Mouse (Mus musculus) ovary, postnatal 36 days (tissue): ENCODE results near the gene Gm4894.
A peak's percentile ranks its signal among the peaks of the same experiment; 100 is the strongest.

Experiments
- DNase-seq: peaks from one replicate; pipeline ENCODE4 v3.0.0; 2022; ENCODE audit warnings: low spot score, mixed read lengths

The Gm4894 gene

GRCm38 (mm10) chr9:49250231-49250630 lies at the start of gene Gm4894:
Gene Gm4894, plus strand, starts transcription at chr9:49250531.
- no peak for DNase-seq

GRCm38 (mm10) chr9:49206331-49206730 lies 44.0 kb upstream of the Gm4894 start:
- DNase-seq: no peak

- DNase-seq: no peak
These were observed 38.8 kb upstream of the Gm4894 start for GRCm38 (mm10) chr9:49211493-49211892.

GRCm38 (mm10) chr9:49214734-49215133 lies 35.6 kb upstream of the Gm4894 start:
- peak; percentile 7 for DNase-seq

GRCm38 (mm10) chr9:49217626-49218607 lies 32.4 kb upstream of the Gm4894 start:
- DNase-seq: no peak

GRCm38 (mm10) chr9:49224488-49224887 lies 25.8 kb upstream of the Gm4894 start:
- DNase-seq: no peak

- DNase-seq: no peak
These were observed 22.9 kb upstream of the Gm4894 start for GRCm38 (mm10) chr9:49227442-49227841.

- DNase-seq: no peak
These were observed 21.3 kb upstream of the Gm4894 start for GRCm38 (mm10) chr9:49229054-49229453.

GRCm38 (mm10) chr9:49246839-49247238 lies 3.5 kb upstream of the Gm4894 start:
- peak; percentile 71 for DNase-seq

GRCm38 (mm10) chr9:49268949-49269348 lies 18.6 kb downstream of the Gm4894 start:
- no peak for DNase-seq

GRCm38 (mm10) chr9:49273566-49273965 lies 23.2 kb downstream of the Gm4894 start:
- DNase-seq: no peak

- no peak for DNase-seq
These were observed 25.6 kb downstream of the Gm4894 start for GRCm38 (mm10) chr9:49275976-49276375.

GRCm38 (mm10) chr9:49276542-49277334 lies 26.4 kb downstream of the Gm4894 start:
- no peak for DNase-seq

- no peak for DNase-seq
These were observed 44.8 kb downstream of the Gm4894 start for GRCm38 (mm10) chr9:49295101-49295500.

GRCm38 (mm10) chr9:49307576-49307975 lies 57.2 kb downstream of the Gm4894 start:
- DNase-seq: no peak

GRCm38 (mm10) chr9:49310821-49311220 lies 60.5 kb downstream of the Gm4894 start:
- DNase-seq: no peak

GRCm38 (mm10) chr9:49318638-49319037 lies 68.3 kb downstream of the Gm4894 start:
- no peak for DNase-seq
